8 mouse cellular contexts compared by ENCODE assay signal in the genomic region with DNA sequence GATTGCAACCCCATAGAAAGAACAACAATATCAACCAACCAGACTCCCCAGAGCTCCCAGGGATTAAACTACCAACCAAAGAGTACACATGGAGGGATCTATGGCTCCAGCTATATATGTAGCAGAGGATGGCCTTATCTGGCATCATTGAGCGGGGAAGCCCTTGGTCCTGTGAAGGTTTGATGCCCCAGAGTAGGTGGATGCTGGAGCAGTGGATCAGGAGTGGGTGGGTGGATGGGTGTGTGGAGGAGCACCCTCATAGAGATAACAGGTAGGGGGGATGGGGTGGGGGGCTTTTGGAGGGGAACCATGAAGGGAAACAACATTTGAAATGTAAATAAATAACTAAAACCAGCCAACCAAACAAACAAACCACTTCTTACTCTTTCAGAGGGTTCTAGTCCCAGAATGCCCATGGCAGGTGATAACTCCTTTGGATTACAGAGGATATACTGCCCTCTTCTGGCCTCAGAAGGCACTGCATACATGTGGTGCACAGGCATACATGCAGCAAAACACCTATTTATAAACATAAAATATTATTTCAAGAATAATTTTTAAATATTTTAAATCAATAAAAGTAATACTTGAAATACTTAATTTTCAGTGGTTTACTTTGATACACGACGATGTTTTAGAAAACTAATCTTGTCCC.
A peak's percentile ranks its signal among the peaks of the same experiment; 100 is the strongest.
DNase-seq lines count a peak whose midpoint lies in the region; ATAC-seq lines count a peak whose summit lies in the region.

No protein-coding gene starts in this region.

- ATAC-seq in forebrain, embryonic 15.5 days (replicated peaks), result no peak; the same call in 1 of the 2 replicates
- ATAC-seq in hindbrain, embryonic 11.5 days (ENCODE audit: low FRiP score), result peak; percentile 78; the same call in 1 of the 2 replicates
- peak; percentile 70; the same call in 1 of the 2 replicates for ATAC-seq in midbrain, embryonic 12.5 days (ENCODE audit: low FRiP score, low read depth)
- no peak for ATAC-seq in erythroid progenitor cell, adult 5-6 weeks (replicated peaks; ENCODE audit: low FRiP score, poor library complexity, severe bottlenecking)

- no peak overlapping the region for H3K4me3 ChIP-seq in forebrain, embryonic 10.5 days
- H3K4me3 ChIP-seq in forebrain, embryonic 15.5 days, result no peak overlapping the region
- H3K4me3 ChIP-seq in hindbrain, embryonic 11.5 days (ENCODE audit: low read depth, low read length), result no peak overlapping the region
- H3K4me3 ChIP-seq in midbrain, embryonic 12.5 days, result no peak overlapping the region

- H3K9ac ChIP-seq in forebrain, embryonic 15.5 days (replicated peaks), result no peak overlapping the region
- no peak overlapping the region for H3K9ac ChIP-seq in hindbrain, embryonic 11.5 days (ENCODE audit: low read depth, low read length)
- H3K9ac ChIP-seq in midbrain, embryonic 12.5 days (replicated peaks), result no peak overlapping the region

- H3K36me3 ChIP-seq in forebrain, embryonic 10.5 days (replicated peaks), result no peaks in the 10 kb centered on the region
- H3K36me3 ChIP-seq in forebrain, embryonic 15.5 days, result no peaks in the 10 kb centered on the region
- H3K36me3 ChIP-seq in hindbrain, embryonic 11.5 days (ENCODE audit: control insufficient read depth, insufficient read depth, low read length), result no peaks in the 10 kb centered on the region
- no peaks in the 10 kb centered on the region for H3K36me3 ChIP-seq in midbrain, embryonic 12.5 days

- H3K27ac ChIP-seq in forebrain, embryonic 10.5 days, result no peak overlapping the region
- H3K27ac ChIP-seq in forebrain, embryonic 15.5 days (replicated peaks), result no peak overlapping the region
- no peak overlapping the region for H3K27ac ChIP-seq in hindbrain, embryonic 11.5 days (ENCODE audit: low read depth, low read length)
- no peak overlapping the region for H3K27ac ChIP-seq in midbrain, embryonic 12.5 days (replicated peaks)

- WGBS in forebrain, embryonic 10.5 days, result 61% methylated on average over 3 of the region's 3 CpGs
- 61% methylated on average over 3 of the region's 3 CpGs for WGBS in forebrain, embryonic 15.5 days
- WGBS in hindbrain, embryonic 11.5 days, result 55% methylated on average over 3 of the region's 3 CpGs
- 53% methylated on average over 3 of the region's 3 CpGs for WGBS in midbrain, embryonic 12.5 days

- no peak overlapping the region for H3K4me2 ChIP-seq in forebrain, embryonic 15.5 days (replicated peaks)
- no peak overlapping the region for H3K4me2 ChIP-seq in hindbrain, embryonic 11.5 days (replicated peaks; ENCODE audit: low read depth, low read length)
- no peak overlapping the region for H3K4me2 ChIP-seq in midbrain, embryonic 12.5 days (replicated peaks)

- H3K4me1 ChIP-seq in forebrain, embryonic 10.5 days, result no peaks in the 10 kb centered on the region
- H3K4me1 ChIP-seq in forebrain, embryonic 15.5 days, result no peaks in the 10 kb centered on the region
- no peaks in the 10 kb centered on the region for H3K4me1 ChIP-seq in hindbrain, embryonic 11.5 days (replicated peaks; ENCODE audit: control insufficient read depth, insufficient read depth, low read length)
- no peaks in the 10 kb centered on the region for H3K4me1 ChIP-seq in midbrain, embryonic 12.5 days

- DNase-seq in forebrain, embryonic 10.5 days (ENCODE audit: extremely low spot score, low spot score), result peak; percentile 16
- DNase-seq in ovary, postnatal 14 days (ENCODE audit: low spot score), result peak; percentile 9
- DNase-seq in ovary, postnatal 10 days (ENCODE audit: low spot score), result no peak
- peak; percentile 25 for DNase-seq in brain, adult 2 months (ENCODE audit: low read depth, low spot score)
- peak; percentile 55 for DNase-seq in hindbrain, embryonic 11.5 days (ENCODE audit: low spot score)

- H3K27me3 ChIP-seq in forebrain, embryonic 10.5 days (ENCODE audit: poor library complexity, severe bottlenecking), result no peaks in the 10 kb centered on the region
- no peaks in the 10 kb centered on the region for H3K27me3 ChIP-seq in forebrain, embryonic 15.5 days
- no peaks in the 10 kb centered on the region for H3K27me3 ChIP-seq in hindbrain, embryonic 11.5 days (ENCODE audit: control insufficient read depth, insufficient read depth, low read length)
- no peaks in the 10 kb centered on the region for H3K27me3 ChIP-seq in midbrain, embryonic 12.5 days

- no peaks in the 10 kb centered on the region for H3K9me3 ChIP-seq in forebrain, embryonic 10.5 days
- H3K9me3 ChIP-seq in forebrain, embryonic 15.5 days, result no peaks in the 10 kb centered on the region
- no peaks in the 10 kb centered on the region for H3K9me3 ChIP-seq in hindbrain, embryonic 11.5 days (ENCODE audit: control insufficient read depth, low read length)
- H3K9me3 ChIP-seq in midbrain, embryonic 12.5 days, result no peaks in the 10 kb centered on the region

Comparison
In these comparisons a context has a peak if more than half of its experiments do, and no peak if none do; other contexts are left out.
1. ATAC-seq: peak in hindbrain, embryonic 11.5 days (single experiment) and midbrain, embryonic 12.5 days (single experiment); none in forebrain, embryonic 15.5 days (single experiment) and erythroid progenitor cell, adult 5-6 weeks (single experiment).